Mouse (Mus musculus) testis, adult 2 months (tissue): ENCODE data around the gene Sh3bp4. TPM values are rescaled to one million over a fixed set of nuclear protein-coding genes. Genes with fewer than 3 reads are reported as not detected.

ENCODE experiments used
- H3K27ac ChIP-seq: fragments of 200-500 bp; 2 replicates; pipeline ENCODE4 v1.5.1; 2012; ENCODE audit warnings: low read depth, low read length; ENCODE audit not compliant: control insufficient read depth, insufficient read depth
- H3K27me3 ChIP-seq: fragments of 200-500 bp; 2 replicates; pipeline ENCODE4 v1.6.1; 2012; ENCODE audit warnings: mild to moderate bottlenecking, low read length, moderate library complexity; ENCODE audit not compliant: control insufficient read depth, insufficient read depth
- H3K36me3 ChIP-seq: fragments of 200-500 bp; 2 replicates; pipeline ENCODE4 v1.6.1; 2012; ENCODE audit warnings: mild to moderate bottlenecking, low read length; ENCODE audit not compliant: control insufficient read depth, insufficient read depth
- H3K4me1 ChIP-seq: fragments of 200-500 bp; 2 replicates; pipeline ENCODE4 v1.6.1; 2012; ENCODE audit warnings: low read length; ENCODE audit not compliant: control insufficient read depth, insufficient read depth
- H3K4me3 ChIP-seq: fragments of 200-500 bp; 2 replicates; pipeline ENCODE4 v1.5.1; 2012; ENCODE audit warnings: low read depth, mild to moderate bottlenecking, low read length, moderate library complexity, mixed read lengths; ENCODE audit not compliant: control insufficient read depth
- CTCF ChIP-seq: fragments of 200-500 bp; IDR thresholded peaks from 2 replicates; pipeline ENCODE4 v1.5.1; 2012; ENCODE audit warnings: low read depth, mild to moderate bottlenecking, inconsistent platforms, low read length, moderate library complexity; ENCODE audit not compliant: control insufficient read depth, insufficient read depth, insufficient replicate concordance
- POLR2A ChIP-seq: fragments of 200-500 bp; IDR thresholded peaks from 2 replicates; pipeline ENCODE4 v1.6.1; 2012; ENCODE audit warnings: low read depth, mild to moderate bottlenecking, inconsistent platforms, low read length, moderate library complexity; ENCODE audit not compliant: control insufficient read depth
- polyA plus RNA-seq: library from polyadenylated mRNA; depleted of rRNA; stranded (reverse); fragments of >200 nt; gene quantifications from 2 replicates; pipeline ENCODE4 v1.2.3, GENCODE M21; 2012

Gene Sh3bp4
- polyA plus RNA-seq, 1 experiment, result 2.6 TPM

DNA sequence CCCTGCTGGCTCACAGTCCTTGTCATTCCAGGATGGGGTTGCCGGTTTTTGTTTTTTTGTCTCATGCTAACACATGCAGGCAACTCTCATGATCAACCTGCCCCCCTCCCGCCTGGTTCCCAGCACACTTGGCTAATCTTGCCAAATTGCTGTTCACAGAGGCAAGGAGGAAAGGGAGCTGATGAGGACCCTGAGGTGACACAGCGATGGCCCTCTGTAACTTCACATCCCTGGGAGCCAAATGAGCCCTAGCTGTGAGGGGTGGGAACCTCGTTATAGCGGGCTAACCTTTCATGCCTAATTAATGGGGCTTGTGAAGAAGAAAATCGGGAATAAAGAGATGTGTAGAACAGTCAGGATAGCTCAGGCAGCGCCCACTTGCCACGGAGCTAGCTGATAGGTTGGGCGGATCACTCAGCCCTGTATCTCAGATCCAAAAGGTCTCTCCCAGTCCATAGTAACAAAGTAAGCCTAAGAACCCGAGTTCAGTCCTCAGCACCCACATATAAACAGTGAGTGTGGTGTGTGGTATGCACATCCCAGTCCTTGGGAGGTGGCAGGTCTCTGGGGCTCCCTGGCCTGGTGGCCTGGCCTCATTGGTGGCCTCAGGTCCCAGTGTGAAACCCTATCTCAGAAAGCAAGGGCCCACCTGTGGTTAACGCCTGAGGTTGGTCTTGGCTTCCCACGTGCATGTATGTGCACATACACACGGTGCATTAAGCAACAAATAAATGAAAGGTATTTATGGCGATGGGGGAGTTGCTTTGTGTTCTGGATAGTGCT is 25.6 kb downstream of the Sh3bp4 start:
- H3K4me1 ChIP-seq, result peaks cover 9% of the 10 kb centered on the region
- no peak overlapping the region for H3K4me3 ChIP-seq

DNA sequence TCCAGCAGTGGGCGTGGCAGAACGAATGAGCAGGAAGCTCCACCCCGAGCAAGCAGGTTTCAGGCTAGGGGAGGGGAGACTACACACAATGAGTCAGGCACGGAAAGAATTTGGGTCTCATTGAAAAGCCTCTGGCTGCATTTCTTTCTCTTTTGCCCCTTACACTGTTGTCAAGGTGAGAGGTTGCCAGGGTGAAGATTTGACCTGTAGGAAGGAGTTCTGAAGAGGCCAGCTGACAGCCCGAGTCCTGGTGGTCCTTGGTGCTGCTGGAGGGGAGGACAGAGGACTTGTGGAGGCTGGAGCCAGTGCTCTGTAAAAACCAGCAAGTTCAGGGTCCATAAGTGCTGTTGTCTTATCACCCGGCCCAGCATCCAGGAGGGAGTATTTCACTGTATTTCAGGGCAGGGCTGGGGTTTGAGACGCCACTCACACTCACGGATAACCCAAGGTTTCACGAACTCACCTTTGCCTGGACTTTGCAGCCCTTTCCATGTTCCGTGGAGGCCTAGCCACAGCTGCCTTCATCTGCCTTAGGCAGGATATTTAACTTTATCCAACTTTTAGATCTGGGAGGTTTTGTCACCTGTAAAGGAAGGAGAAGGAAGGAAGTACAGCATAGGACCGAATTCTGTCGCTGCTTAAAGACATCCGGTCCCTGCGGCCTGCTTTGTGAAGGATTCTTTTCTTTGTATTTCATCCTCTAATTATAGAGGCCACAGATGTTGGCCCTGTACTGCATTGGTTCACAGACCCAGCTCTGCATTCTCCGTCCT is 32.2 kb downstream of the Sh3bp4 start:
- Histone ChIP-seq H3K4me1 (peaks cover 3% of the 10 kb centered on the region; the same call in 1 of the 2 replicates), H3K27ac (no peak overlapping the region), H3K4me3 (no peak overlapping the region), H3K27me3 (no peaks in the 10 kb centered on the region), H3K36me3 (no peaks in the 10 kb centered on the region)
- TF ChIP-seq POLR2A (no peak), CTCF (no peak)

More for the DNA sequence above, 25.6 kb downstream of the Sh3bp4 start:
- Histone ChIP-seq H3K36me3 (no peaks in the 10 kb centered on the region), H3K27ac (no peak overlapping the region), H3K27me3 (no peaks in the 10 kb centered on the region)
- no peak for TF ChIP-seq CTCF
- no peak for TF ChIP-seq POLR2A

DNA sequence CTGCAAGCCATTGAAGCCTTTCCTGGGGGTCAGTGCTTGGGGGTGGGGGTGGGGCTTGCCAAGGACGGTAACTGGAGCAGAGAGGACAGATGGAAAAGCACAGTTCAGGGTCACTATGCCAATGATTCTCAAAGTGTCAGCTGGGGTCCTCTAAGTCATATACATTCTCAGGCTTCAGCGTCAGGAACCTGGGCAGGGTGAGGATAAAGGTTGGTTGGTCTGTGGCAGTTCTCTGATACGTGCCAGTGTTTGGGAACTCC is 32.7 kb downstream of the Sh3bp4 start:
- TF ChIP-seq POLR2A (no peak), CTCF (no peak)
- H3K36me3 ChIP-seq, result no peaks in the 10 kb centered on the region
- no peak overlapping the region for H3K4me3 ChIP-seq
- H3K27me3 ChIP-seq, result no peaks in the 10 kb centered on the region
- peaks cover 3% of the 10 kb centered on the region; the same call in 1 of the 2 replicates for H3K4me1 ChIP-seq
- no peak overlapping the region for H3K27ac ChIP-seq

DNA sequence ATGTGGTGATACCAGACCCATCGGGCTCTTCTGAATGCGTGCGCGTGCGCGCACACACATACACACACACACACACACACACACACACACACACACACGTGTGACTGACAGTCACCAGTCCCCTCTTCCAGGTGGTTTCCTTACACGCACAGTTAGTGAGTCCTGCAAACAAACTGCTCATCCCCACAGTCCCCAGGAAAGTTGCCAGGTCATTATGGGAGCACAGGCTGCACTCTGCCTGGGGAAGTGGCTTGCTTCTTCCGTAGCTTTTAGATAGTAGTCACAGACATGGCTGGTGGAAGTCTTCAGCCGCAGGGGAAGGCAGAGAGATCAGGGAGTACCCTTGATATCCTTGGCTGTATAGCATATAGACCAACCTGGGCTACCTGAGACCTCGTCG is 33.3 kb downstream of the Sh3bp4 start:
- H3K27me3 ChIP-seq, result no peaks in the 10 kb centered on the region
- peaks cover 3% of the 10 kb centered on the region; the same call in 1 of the 2 replicates for H3K4me1 ChIP-seq
- no peak for TF ChIP-seq POLR2A
- no peak for TF ChIP-seq CTCF
- H3K36me3 ChIP-seq, result no peaks in the 10 kb centered on the region
- H3K4me3 ChIP-seq, result no peak overlapping the region
- no peak overlapping the region for H3K27ac ChIP-seq

DNA sequence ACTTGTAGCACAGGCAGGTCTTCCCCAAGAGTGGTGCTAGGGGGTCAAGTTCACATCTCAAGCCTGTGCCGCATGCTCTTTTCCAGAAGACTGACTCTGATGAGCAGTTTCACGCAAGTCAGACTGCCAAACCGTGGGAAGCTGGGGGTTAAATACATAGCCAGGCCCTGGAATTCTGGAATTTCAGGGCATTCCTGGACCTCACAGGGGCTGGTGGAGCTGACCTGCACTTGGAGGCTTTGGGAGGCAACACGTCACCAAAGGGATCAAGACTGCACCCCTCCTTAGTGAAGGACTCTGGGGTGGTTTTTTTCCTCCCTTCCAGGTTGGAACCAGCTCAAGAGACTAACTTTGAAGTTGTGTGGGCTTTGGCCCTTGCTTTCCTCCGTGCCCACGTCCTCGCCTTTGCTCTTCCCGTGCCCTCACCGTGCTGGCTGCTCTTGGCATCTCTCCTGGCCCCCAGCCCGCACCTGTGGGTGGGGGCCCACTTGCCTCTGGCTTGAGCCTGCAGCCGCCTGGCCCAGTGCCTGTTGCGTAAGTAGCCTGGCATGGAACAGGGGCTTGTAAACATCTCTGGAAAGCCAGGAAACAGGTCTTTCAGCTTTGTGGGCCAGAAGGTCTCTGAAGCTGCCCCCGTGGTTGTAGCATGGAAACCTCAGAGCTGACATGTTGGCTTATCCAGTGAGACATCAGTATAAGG is 34.0 kb downstream of the Sh3bp4 start:
- Histone ChIP-seq H3K4me3 (no peak overlapping the region), H3K27ac (no peak overlapping the region), H3K4me1 (peaks cover 3% of the 10 kb centered on the region; the same call in 1 of the 2 replicates), H3K27me3 (no peaks in the 10 kb centered on the region), H3K36me3 (no peaks in the 10 kb centered on the region)
- TF ChIP-seq POLR2A (no peak), CTCF (no peak)

DNA sequence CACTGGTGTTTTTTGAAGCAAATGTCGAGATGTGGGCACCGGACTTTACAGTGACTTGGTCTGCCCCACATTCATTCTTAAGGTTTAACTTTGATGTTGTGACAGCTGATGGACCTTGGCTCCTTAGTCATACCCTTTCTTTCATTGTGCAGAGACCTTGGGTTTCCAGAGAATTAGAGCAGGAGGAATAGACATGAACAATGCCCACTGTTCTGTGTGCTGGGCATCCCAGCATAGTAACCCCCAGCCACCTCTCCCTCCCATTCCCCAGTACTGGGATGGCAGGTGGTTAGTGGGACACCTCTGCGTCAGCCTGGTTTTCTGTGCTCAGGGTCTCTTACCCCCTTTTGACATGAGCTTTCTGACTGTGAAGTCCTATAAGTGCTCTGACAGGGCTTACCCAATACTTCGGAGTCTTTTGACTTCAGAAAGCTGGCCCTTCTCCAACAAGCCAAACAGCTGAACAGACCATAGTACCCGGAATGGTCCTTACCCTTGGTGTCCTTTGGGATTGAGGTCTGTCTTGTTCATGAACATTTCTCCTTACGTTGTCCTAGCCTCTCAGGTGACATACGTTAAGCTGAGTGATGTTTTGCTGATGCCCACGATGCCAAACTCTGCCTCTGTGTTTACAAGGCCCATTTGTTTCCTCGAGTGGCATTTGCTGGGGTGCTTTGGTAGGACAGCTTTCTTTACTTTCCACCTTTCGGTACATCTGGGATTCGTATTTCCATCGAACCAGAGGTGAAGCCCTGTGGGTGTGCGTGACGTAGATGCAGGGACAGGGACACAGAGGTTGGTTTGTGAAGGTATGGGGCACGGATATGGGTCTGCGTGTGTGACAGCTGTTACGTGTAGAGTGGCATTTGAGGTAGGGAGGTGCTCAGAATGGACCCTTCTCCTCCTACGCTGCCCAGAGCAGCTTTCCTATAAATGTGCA is 35.9 kb downstream of the Sh3bp4 start:
- H3K4me3 ChIP-seq, result no peak overlapping the region
- TF ChIP-seq CTCF (no peak), POLR2A (no peak)
- no peaks in the 10 kb centered on the region for H3K27me3 ChIP-seq
- H3K27ac ChIP-seq, result no peak overlapping the region
- H3K36me3 ChIP-seq, result no peaks in the 10 kb centered on the region
- peaks cover 3% of the 10 kb centered on the region; the same call in 1 of the 2 replicates for H3K4me1 ChIP-seq
